Comparison of ENCODE assay signal across 9 mouse cellular contexts in the genomic region with DNA sequence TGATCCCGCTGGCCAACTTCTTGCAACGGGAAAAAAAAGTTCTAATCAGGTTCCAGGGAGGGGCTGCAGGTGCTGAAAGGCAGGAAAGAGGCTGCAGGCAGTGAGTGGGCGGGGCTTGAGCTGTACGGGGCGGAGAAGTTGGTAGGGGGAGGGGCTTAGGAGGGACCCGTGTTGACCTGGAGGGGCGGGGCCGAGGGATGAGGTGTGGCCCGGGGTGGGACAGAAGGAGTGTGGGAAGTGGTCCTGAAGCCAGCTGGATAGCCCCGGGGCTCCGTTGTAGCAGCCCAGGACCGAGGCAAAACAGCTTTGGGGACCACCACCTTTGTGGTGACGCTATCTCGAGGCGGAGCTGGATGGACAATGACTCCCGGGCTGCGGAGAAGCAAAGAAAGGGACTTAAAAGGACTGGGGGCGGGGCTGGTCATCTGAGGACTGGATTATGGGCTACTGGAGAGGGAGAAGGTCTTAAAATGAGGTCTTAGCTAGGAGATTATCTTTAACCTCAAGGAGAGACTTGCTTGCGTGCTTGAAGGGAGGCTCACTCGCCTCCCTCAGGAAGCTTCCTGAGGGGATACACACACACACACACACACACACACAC. TPM values are rescaled to one million over a fixed set of nuclear protein-coding genes. Genes with fewer than 3 reads are reported as not detected.
DNase-seq lines count a peak whose midpoint lies in the region; ATAC-seq and TF ChIP-seq lines count a peak whose summit lies in the region.
"Had no signal": no experiment of that assay in that cellular context is flagged by ENCODE, and none has a peak within 500 bp of the region (broad histone marks: within the 10 kb centered on the region; RNA-seq: fewer than 3 reads in every experiment).

No protein-coding gene starts in this region.

- H3K4me3 ChIP-seq in heart, embryonic 11.5 days (ENCODE audit: low read depth, low read length), result peak overlapping the region; percentile 35
- H3K4me3 ChIP-seq in heart, adult 2 months, result no peak overlapping the region
- H3K4me3 ChIP-seq in hindbrain, embryonic 14.5 days (replicated peaks; ENCODE audit: low read length), result peak overlapping the region; percentile 18
- H3K4me3 ChIP-seq in stomach, embryonic 15.5 days (replicated peaks), result peak overlapping the region; percentile 35

- no peaks in the 10 kb centered on the region for H3K79me2 ChIP-seq in heart, adult 2 months (replicated peaks; ENCODE audit: control insufficient read depth, insufficient read depth, low read length)

- H3K36me3 ChIP-seq in heart, embryonic 11.5 days (ENCODE audit: control insufficient read depth, insufficient read depth, low read length), result no peaks in the 10 kb centered on the region
- H3K36me3 ChIP-seq in heart, adult 2 months (ENCODE audit: control insufficient read depth, insufficient read depth, low read length), result no peaks in the 10 kb centered on the region
- no peaks in the 10 kb centered on the region for H3K36me3 ChIP-seq in hindbrain, embryonic 14.5 days (replicated peaks; ENCODE audit: control insufficient read depth, insufficient read depth)
- no peaks in the 10 kb centered on the region for H3K36me3 ChIP-seq in stomach, embryonic 15.5 days

- TF ChIP-seq CTCF in heart, adult 2 months (IDR thresholded peaks at IDR 0.05), result no peak

- no peak overlapping the region for H3K9ac ChIP-seq in heart, embryonic 11.5 days (ENCODE audit: low read depth, low read length)
- no peak overlapping the region for H3K9ac ChIP-seq in heart, adult 2 months (ENCODE audit: low read depth, low read length)
- peak overlapping the region; percentile 20; the same call in 1 of the 2 replicates for H3K9ac ChIP-seq in hindbrain, embryonic 14.5 days
- H3K9ac ChIP-seq in stomach, embryonic 15.5 days, result no peak overlapping the region

- H3K4me1 ChIP-seq in heart, embryonic 11.5 days (ENCODE audit: control insufficient read depth, insufficient read depth, low read length), result peaks cover 23% of the 10 kb centered on the region
- H3K4me1 ChIP-seq in heart, adult 2 months (ENCODE audit: control insufficient read depth, insufficient read depth, low read length), result no peaks in the 10 kb centered on the region
- H3K4me1 ChIP-seq in hindbrain, embryonic 14.5 days (replicated peaks; ENCODE audit: control insufficient read depth, insufficient read depth, low read length), result no peaks in the 10 kb centered on the region
- H3K4me1 ChIP-seq in stomach, embryonic 15.5 days, result peaks cover 4% of the 10 kb centered on the region; the same call in 1 of the 2 replicates

- WGBS in heart, embryonic 11.5 days (ENCODE audit: insufficient replicate concordance), result 1% methylated on average over 20 of the region's 20 CpGs
- 4% methylated on average over 20 of the region's 20 CpGs for WGBS in heart, adult 2 months
- WGBS in hindbrain, embryonic 14.5 days, result 1% methylated on average over 20 of the region's 20 CpGs
- 2% methylated on average over 18 of the region's 20 CpGs for WGBS in stomach, embryonic 15.5 days

- no peak for TF ChIP-seq EP300 in heart, adult 2 months (IDR thresholded peaks at IDR 0.05; ENCODE audit: insufficient read depth, low read depth, low read length)

- peak; percentile 70 for ATAC-seq in heart, embryonic 11.5 days (replicated peaks; ENCODE audit: insufficient number of reproducible peaks, low FRiP score, low TSS enrichment)
- ATAC-seq in common myeloid progenitor, adult 5-6 weeks (replicated peaks; ENCODE audit: low read depth, poor library complexity, severe bottlenecking), result peak; percentile 28
- no peak for ATAC-seq in hindbrain, embryonic 14.5 days (ENCODE audit: low FRiP score)
- peak; percentile 64 for ATAC-seq in stomach, embryonic 15.5 days (ENCODE audit: insufficient read depth, low FRiP score, low read depth)
- no peak for ATAC-seq in monocyte, adult 5-6 weeks (replicated peaks; ENCODE audit: insufficient number of reproducible peaks, low FRiP score, low TSS enrichment, poor library complexity, severe bottlenecking)

- no peak for DNase-seq in heart, adult 2 months
- DNase-seq in hindbrain, embryonic 14.5 days (ENCODE audit: low spot score), result no peak
- peak; percentile 56 for DNase-seq in lung, postnatal 10 days
- DNase-seq in cerebellum, adult 11 months, result no peak

- H3K27ac ChIP-seq in heart, embryonic 11.5 days (ENCODE audit: low read depth, low read length), result no peak overlapping the region
- no peak overlapping the region for H3K27ac ChIP-seq in heart, adult 2 months
- no peak overlapping the region for H3K27ac ChIP-seq in hindbrain, embryonic 14.5 days
- H3K27ac ChIP-seq in stomach, embryonic 15.5 days, result no peak overlapping the region

- TF ChIP-seq POLR2A in heart, adult 2 months (IDR thresholded peaks at IDR 0.05; ENCODE audit: insufficient read depth, low read depth, low read length), result no peak

- peaks cover 24% of the 10 kb centered on the region; the same call in 1 of the 2 replicates for H3K27me3 ChIP-seq in heart, embryonic 11.5 days (ENCODE audit: control insufficient read depth, insufficient read depth, low read length)
- H3K27me3 ChIP-seq in heart, adult 2 months (ENCODE audit: control insufficient read depth, insufficient read depth, low read length), result no peaks in the 10 kb centered on the region
- peaks cover 7% of the 10 kb centered on the region; the same call in 1 of the 2 replicates for H3K27me3 ChIP-seq in hindbrain, embryonic 14.5 days (ENCODE audit: control insufficient read depth, insufficient read depth, low read length)
- peaks cover 13% of the 10 kb centered on the region; the same call in 1 of the 2 replicates for H3K27me3 ChIP-seq in stomach, embryonic 15.5 days (replicated peaks)

- peak overlapping the region; percentile 60 for H3K4me2 ChIP-seq in heart, embryonic 11.5 days
- H3K4me2 ChIP-seq in hindbrain, embryonic 14.5 days (replicated peaks), result peak overlapping the region; percentile 42
- H3K4me2 ChIP-seq in stomach, embryonic 15.5 days, result peak overlapping the region; percentile 58

- intact Hi-C loops in heart, adult 2 months (cut with DNase I), result no loop called here

- no peaks in the 10 kb centered on the region for H3K9me3 ChIP-seq in heart, embryonic 11.5 days (replicated peaks; ENCODE audit: control insufficient read depth, low read length)
- no peaks in the 10 kb centered on the region for H3K9me3 ChIP-seq in hindbrain, embryonic 14.5 days (ENCODE audit: control insufficient read depth, low read length)
- no peaks in the 10 kb centered on the region for H3K9me3 ChIP-seq in stomach, embryonic 15.5 days

RNA-seq across cellular contexts. Expression of gene Lrrc3c, which starts 4.1 kb away (rescaled TPM):
- polyA plus RNA-seq in heart, embryonic 11.5 days (2014; fragmentation: Nextera tagmentation; extraction: Ambion mirVana), result not detected in 2 replicates
- not detected for total RNA-seq in heart, adult 2 months (2021)
- polyA plus RNA-seq in heart, adult 2 months (2012; rRNA removed), result not detected in 2 replicates
- total RNA-seq in common myeloid progenitor, adult 5-6 weeks (2017), result not detected in 2 replicates
- not detected in 2 replicates for polyA plus RNA-seq in hindbrain, embryonic 14.5 days (2014; fragmentation: Nextera tagmentation; extraction: Ambion mirVana)
- polyA plus RNA-seq in stomach, embryonic 15.5 days (2015; fragmentation: Nextera tagmentation; extraction: Ambion mirVana), result not detected in 2 replicates
- total RNA-seq in monocyte, adult 5-6 weeks (2017), result not detected in 3 replicates
- polyA plus RNA-seq: large intestine, adult 2 months had no signal

RNA-seq across cellular contexts. Expression of gene Ormdl3, which starts 15.0 kb away (rescaled TPM):
- 9.6 and 15.0 TPM in 2 replicates for polyA plus RNA-seq in heart, embryonic 11.5 days (2014; fragmentation: Nextera tagmentation; extraction: Ambion mirVana)
- total RNA-seq in heart, adult 2 months (2021), result 10 to 100 TPM; 40.2 to 40.9 TPM
- polyA plus RNA-seq in heart, adult 2 months (2012; rRNA removed), result 61.2 and 63.8 TPM in 2 replicates
- total RNA-seq in common myeloid progenitor, adult 5-6 weeks (2017), result 17.9 and 19.2 TPM in 2 replicates
- polyA plus RNA-seq in hindbrain, embryonic 14.5 days (2014; fragmentation: Nextera tagmentation; extraction: Ambion mirVana), result 14.9 and 17.3 TPM in 2 replicates
- 55.6 and 61.8 TPM in 2 replicates for polyA plus RNA-seq in stomach, embryonic 15.5 days (2015; fragmentation: Nextera tagmentation; extraction: Ambion mirVana)
- total RNA-seq in monocyte, adult 5-6 weeks (2017), result 10.6 to 34.4 TPM (median 16.6 TPM) in 3 replicates

RNA-seq across cellular contexts. Expression of gene Gm12355, which starts 23.3 kb away (rescaled TPM):
- polyA plus RNA-seq in heart, embryonic 11.5 days (2014; fragmentation: Nextera tagmentation; extraction: Ambion mirVana), result 0.34 and 0.44 TPM in 2 replicates
- total RNA-seq in heart, adult 2 months (2021), result 10 to 100 TPM in 1 of 2 experiments, 1 to 10 TPM in 1; 7.9 to 10.8 TPM
- not detected in 2 replicates for polyA plus RNA-seq in heart, adult 2 months (2012; rRNA removed)
- 5.8 and 9.3 TPM in 2 replicates for total RNA-seq in common myeloid progenitor, adult 5-6 weeks (2017)
- polyA plus RNA-seq in hindbrain, embryonic 14.5 days (2014; fragmentation: Nextera tagmentation; extraction: Ambion mirVana), result 0.20 and 0.80 TPM in 2 replicates
- polyA plus RNA-seq in stomach, embryonic 15.5 days (2015; fragmentation: Nextera tagmentation; extraction: Ambion mirVana), result 1.1 and 5.0 TPM in 2 replicates
- total RNA-seq in monocyte, adult 5-6 weeks (2017), result 0.43 to 1.6 TPM in 2 of 3 replicates, not detected in the other
- polyA plus RNA-seq: large intestine, adult 2 months had no signal

RNA-seq across cellular contexts. Expression of gene Gsdma3, which starts 24.0 kb away (rescaled TPM):
- polyA plus RNA-seq in heart, embryonic 11.5 days (2014; fragmentation: Nextera tagmentation; extraction: Ambion mirVana), result 0.14 TPM in 1 of 2 replicates, not detected in the other
- 1 to 10 TPM; 2.7 to 2.9 TPM for total RNA-seq in heart, adult 2 months (2021)
- not detected in 2 replicates for polyA plus RNA-seq in heart, adult 2 months (2012; rRNA removed)
- not detected in 2 replicates for total RNA-seq in common myeloid progenitor, adult 5-6 weeks (2017)
- not detected in 2 replicates for polyA plus RNA-seq in hindbrain, embryonic 14.5 days (2014; fragmentation: Nextera tagmentation; extraction: Ambion mirVana)
- not detected in 2 replicates for polyA plus RNA-seq in stomach, embryonic 15.5 days (2015; fragmentation: Nextera tagmentation; extraction: Ambion mirVana)
- not detected in 3 replicates for total RNA-seq in monocyte, adult 5-6 weeks (2017)
- polyA plus RNA-seq: large intestine, adult 2 months had no signal

RNA-seq across cellular contexts. Expression of gene Gsdma2, which starts 44.4 kb away (rescaled TPM):
- polyA plus RNA-seq in heart, embryonic 11.5 days (2014; fragmentation: Nextera tagmentation; extraction: Ambion mirVana), result not detected in 2 replicates
- not detected for total RNA-seq in heart, adult 2 months (2021)
- not detected in 2 replicates for polyA plus RNA-seq in heart, adult 2 months (2012; rRNA removed)
- not detected in 2 replicates for total RNA-seq in common myeloid progenitor, adult 5-6 weeks (2017)
- not detected in 2 replicates for polyA plus RNA-seq in hindbrain, embryonic 14.5 days (2014; fragmentation: Nextera tagmentation; extraction: Ambion mirVana)
- 0.21 TPM in 1 of 2 replicates, not detected in the other for polyA plus RNA-seq in stomach, embryonic 15.5 days (2015; fragmentation: Nextera tagmentation; extraction: Ambion mirVana)
- not detected in 3 replicates for total RNA-seq in monocyte, adult 5-6 weeks (2017)

Comparison
In these comparisons a context has a peak if more than half of its experiments do, and no peak if none do; other contexts are left out.
1. ATAC-seq: peak in heart, embryonic 11.5 days (single experiment), common myeloid progenitor, adult 5-6 weeks (single experiment) and stomach, embryonic 15.5 days (single experiment); none in hindbrain, embryonic 14.5 days (single experiment) and monocyte, adult 5-6 weeks (single experiment).
2. Peak in every context shown above with its lines, with median percentiles within 50 percentile points of each other: H3K4me2 ChIP-seq.